In genomic region chr6:87898028-87898427, GRCm38 (mm10) we compare ENCODE assay signal across 22 mouse cellular contexts. TPM values are rescaled to one million over a fixed set of nuclear protein-coding genes. Genes with fewer than 3 reads are reported as not detected.
DNase-seq lines count a peak whose midpoint lies in the region; ATAC-seq and TF ChIP-seq lines count a peak whose summit lies in the region.
"Had no signal": no experiment of that assay in that cellular context is flagged by ENCODE, and none has a peak within 500 bp of the region (broad histone marks: within the 10 kb centered on the region; RNA-seq: fewer than 3 reads in every experiment).

No protein-coding gene starts in this region.

- peaks cover 80% of the 10 kb centered on the region for H3K36me3 ChIP-seq in stomach, embryonic 15.5 days
- no peaks in the 10 kb centered on the region for H3K36me3 ChIP-seq in heart, adult 2 months (ENCODE audit: control insufficient read depth, insufficient read depth, low read length)
- peaks cover 95% of the 10 kb centered on the region for H3K36me3 ChIP-seq in forebrain, embryonic 12.5 days (replicated peaks)

- no peaks in the 10 kb centered on the region for H3K27me3 ChIP-seq in stomach, embryonic 15.5 days (replicated peaks)
- no peaks in the 10 kb centered on the region for H3K27me3 ChIP-seq in heart, adult 2 months (ENCODE audit: control insufficient read depth, insufficient read depth, low read length)
- H3K27me3 ChIP-seq in forebrain, embryonic 12.5 days = no peaks in the 10 kb centered on the region
- H3K27me3 ChIP-seq: hindbrain, embryonic 15.5 days; limb, embryonic 12.5 days; neural tube, embryonic 13.5 days had no signal

- no peak for TF ChIP-seq CTCF in heart, adult 2 months (IDR thresholded peaks at IDR 0.05)

- 90% methylated on average over 10 of the region's 10 CpGs for WGBS in stomach, embryonic 15.5 days
- 96% methylated on average over 10 of the region's 10 CpGs for WGBS in heart, adult 2 months
- WGBS in forebrain, embryonic 12.5 days = 94% methylated on average over 10 of the region's 10 CpGs

- no peak overlapping the region for H3K4me2 ChIP-seq in stomach, embryonic 15.5 days
- no peak overlapping the region for H3K4me2 ChIP-seq in forebrain, embryonic 12.5 days
- H3K4me2 ChIP-seq: heart, embryonic 11.5 days; hindbrain, embryonic 15.5 days; limb, embryonic 12.5 days; neural tube, embryonic 13.5 days had no signal

- H3K27ac ChIP-seq in stomach, embryonic 15.5 days = no peak overlapping the region
- H3K27ac ChIP-seq in heart, adult 2 months = no peak overlapping the region
- no peak overlapping the region for H3K27ac ChIP-seq in forebrain, embryonic 12.5 days
- H3K27ac ChIP-seq: hindbrain, embryonic 15.5 days; limb, embryonic 12.5 days; liver, embryonic 14.5 days; neural tube, embryonic 13.5 days had no signal

- no peaks in the 10 kb centered on the region for H3K9me3 ChIP-seq in stomach, embryonic 15.5 days
- no peaks in the 10 kb centered on the region for H3K9me3 ChIP-seq in forebrain, embryonic 12.5 days
- H3K9me3 ChIP-seq: hindbrain, embryonic 15.5 days; limb, embryonic 12.5 days; neural tube, embryonic 13.5 days had no signal

- peak; percentile 60; the same call in 1 of the 2 replicates for ATAC-seq in stomach, embryonic 15.5 days (ENCODE audit: insufficient read depth, low FRiP score, low read depth)
- ATAC-seq in forebrain, embryonic 12.5 days (ENCODE audit: low FRiP score) = no peak
- ATAC-seq: forebrain, embryonic 14.5 days had no signal

- H3K9ac ChIP-seq in stomach, embryonic 15.5 days = no peak overlapping the region
- H3K9ac ChIP-seq in heart, adult 2 months (ENCODE audit: low read depth, low read length) = no peak overlapping the region
- H3K9ac ChIP-seq in forebrain, embryonic 12.5 days = no peak overlapping the region
- H3K9ac ChIP-seq: hindbrain, embryonic 15.5 days; limb, embryonic 12.5 days; liver, embryonic 14.5 days; neural tube, embryonic 13.5 days had no signal

- peak; percentile 47 for DNase-seq in adrenal gland, postnatal 14 days
- DNase-seq in adrenal gland, adult 2 months = no peak
- DNase-seq in adrenal gland, postnatal 25 days = peak; percentile 22
- DNase-seq in layer of hippocampus, adult 18-20 months (ENCODE audit: low spot score in 2 of 2) = peak; percentile 25 to 70
- no peak for DNase-seq in heart, adult 2 months
- no peak for DNase-seq in cerebellum, postnatal 14 days
- DNase-seq: B cell, adult 2 months; cerebellum, adult 8-10 months; gastrocnemius, postnatal 36 days; kidney, adult 18-20 months; kidney, postnatal 14 days; right cerebral cortex, postnatal 25 days; thymus, postnatal 36 days had no signal

- H3K4me1 ChIP-seq in stomach, embryonic 15.5 days = no peaks in the 10 kb centered on the region
- no peaks in the 10 kb centered on the region for H3K4me1 ChIP-seq in heart, adult 2 months (ENCODE audit: control insufficient read depth, insufficient read depth, low read length)
- no peaks in the 10 kb centered on the region for H3K4me1 ChIP-seq in forebrain, embryonic 12.5 days
- H3K4me1 ChIP-seq: hindbrain, embryonic 15.5 days; limb, embryonic 12.5 days; neural tube, embryonic 13.5 days had no signal

- TF ChIP-seq POLR2A in heart, adult 2 months (IDR thresholded peaks at IDR 0.05; ENCODE audit: insufficient read depth, low read depth, low read length) = no peak

- TF ChIP-seq EP300 in heart, adult 2 months (IDR thresholded peaks at IDR 0.05; ENCODE audit: insufficient read depth, low read depth, low read length) = no peak

- no peaks in the 10 kb centered on the region for H3K79me2 ChIP-seq in heart, adult 2 months (replicated peaks; ENCODE audit: control insufficient read depth, insufficient read depth, low read length)

- H3K4me3 ChIP-seq in stomach, embryonic 15.5 days (replicated peaks) = no peak overlapping the region
- H3K4me3 ChIP-seq in heart, adult 2 months = no peak overlapping the region
- H3K4me3 ChIP-seq in forebrain, embryonic 12.5 days (replicated peaks) = no peak overlapping the region
- H3K4me3 ChIP-seq: hindbrain, embryonic 15.5 days; left cerebral cortex, adult 2 months; limb, embryonic 12.5 days; neural tube, embryonic 13.5 days had no signal

- intact Hi-C loops in heart, adult 2 months (cut with DNase I) = no loop called here

RNA-seq across cellular contexts. Expression of gene Copg1, which starts 10.4 kb away (rescaled TPM):
- 93.2 and 98.2 TPM in 2 replicates for total RNA-seq in adrenal gland, postnatal 14 days (2021)
- 100 to 1,000 TPM; 102 to 104 TPM for total RNA-seq in adrenal gland, adult 2 months (2021)
- 26.0 and 41.0 TPM in 2 replicates for polyA plus RNA-seq in adrenal gland, adult 2 months (2012; rRNA removed)
- 103 and 108 TPM in 2 replicates for total RNA-seq in adrenal gland, postnatal 25 days (2021)
- 100 to 1,000 TPM; 253 to 256 TPM for total RNA-seq in layer of hippocampus, adult 18-20 months (2021)
- 157 and 163 TPM in 2 replicates for polyA plus RNA-seq in stomach, embryonic 15.5 days (2015; fragmentation: Nextera tagmentation; extraction: Ambion mirVana)
- total RNA-seq in heart, adult 2 months (2021) = 10 to 100 TPM; 40.3 to 41.0 TPM
- 29.5 and 35.9 TPM in 2 replicates for polyA plus RNA-seq in heart, adult 2 months (2012; rRNA removed)
- polyA plus RNA-seq in forebrain, embryonic 12.5 days (2016; fragmentation: Nextera tagmentation; extraction: Ambion mirVana) = 142 and 153 TPM in 2 replicates

RNA-seq across cellular contexts. Expression of gene Hmces, which starts 15.7 kb away (rescaled TPM):
- total RNA-seq in adrenal gland, postnatal 14 days (2021) = 23.3 and 24.8 TPM in 2 replicates
- total RNA-seq in adrenal gland, adult 2 months (2021) = 10 to 100 TPM; 21.5 to 22.4 TPM
- polyA plus RNA-seq in adrenal gland, adult 2 months (2012; rRNA removed) = 15.4 and 22.3 TPM in 2 replicates
- total RNA-seq in adrenal gland, postnatal 25 days (2021) = 29.7 and 29.9 TPM in 2 replicates
- 10 to 100 TPM; 26.1 to 26.5 TPM for total RNA-seq in layer of hippocampus, adult 18-20 months (2021)
- polyA plus RNA-seq in stomach, embryonic 15.5 days (2015; fragmentation: Nextera tagmentation; extraction: Ambion mirVana) = 40.6 and 42.8 TPM in 2 replicates
- total RNA-seq in heart, adult 2 months (2021) = 1 to 10 TPM; 8.3 to 9.1 TPM
- 8.2 and 9.4 TPM in 2 replicates for polyA plus RNA-seq in heart, adult 2 months (2012; rRNA removed)
- polyA plus RNA-seq in forebrain, embryonic 12.5 days (2016; fragmentation: Nextera tagmentation; extraction: Ambion mirVana) = 52.5 and 53.3 TPM in 2 replicates

RNA-seq across cellular contexts. Expression of gene Cnbp, which starts 47.1 kb away (rescaled TPM):
- 392 and 410 TPM in 2 replicates for total RNA-seq in adrenal gland, postnatal 14 days (2021)
- total RNA-seq in adrenal gland, adult 2 months (2021) = 100 to 1,000 TPM; 333 to 380 TPM
- 73.9 and 76.1 TPM in 2 replicates for polyA plus RNA-seq in adrenal gland, adult 2 months (2012; rRNA removed)
- 346 and 405 TPM in 2 replicates for total RNA-seq in adrenal gland, postnatal 25 days (2021)
- total RNA-seq in layer of hippocampus, adult 18-20 months (2021) = 100 to 1,000 TPM; 261 to 266 TPM
- 975 and 1,053 TPM in 2 replicates for polyA plus RNA-seq in stomach, embryonic 15.5 days (2015; fragmentation: Nextera tagmentation; extraction: Ambion mirVana)
- 100 to 1,000 TPM; 303 to 355 TPM for total RNA-seq in heart, adult 2 months (2021)
- polyA plus RNA-seq in heart, adult 2 months (2012; rRNA removed) = 201 and 451 TPM in 2 replicates
- polyA plus RNA-seq in forebrain, embryonic 12.5 days (2016; fragmentation: Nextera tagmentation; extraction: Ambion mirVana) = 1,030 and 1,055 TPM in 2 replicates

RNA-seq across cellular contexts. Expression of gene Isy1, which starts 59.4 kb away (rescaled TPM):
- 41.0 and 42.3 TPM in 2 replicates for total RNA-seq in adrenal gland, postnatal 14 days (2021)
- 10 to 100 TPM; 44.4 to 55.6 TPM for total RNA-seq in adrenal gland, adult 2 months (2021)
- polyA plus RNA-seq in adrenal gland, adult 2 months (2012; rRNA removed) = 3.1 and 3.8 TPM in 2 replicates
- 24.8 and 36.1 TPM in 2 replicates for total RNA-seq in adrenal gland, postnatal 25 days (2021)
- total RNA-seq in layer of hippocampus, adult 18-20 months (2021) = 10 to 100 TPM; 24.1 to 25.0 TPM
- 39.0 and 53.4 TPM in 2 replicates for polyA plus RNA-seq in stomach, embryonic 15.5 days (2015; fragmentation: Nextera tagmentation; extraction: Ambion mirVana)
- 10 to 100 TPM; 22.3 to 22.8 TPM for total RNA-seq in heart, adult 2 months (2021)
- 7.3 and 15.1 TPM in 2 replicates for polyA plus RNA-seq in heart, adult 2 months (2012; rRNA removed)
- 68.1 and 71.2 TPM in 2 replicates for polyA plus RNA-seq in forebrain, embryonic 12.5 days (2016; fragmentation: Nextera tagmentation; extraction: Ambion mirVana)

Comparison
In these comparisons a context has a peak if more than half of its experiments do, and no peak if none do; other contexts are left out.
1. DNase-seq: peak in adrenal gland, postnatal 14 days (single experiment), adrenal gland, postnatal 25 days (single experiment) and layer of hippocampus, adult 18-20 months (2 of 2); none in adrenal gland, adult 2 months (single experiment), heart, adult 2 months (0 of 2) and cerebellum, postnatal 14 days (0 of 2).